Mouse (Mus musculus): ENCODE data around the gene Kcne1l.

Kcne1l gene

GRCm38 (mm10) chrX:142305869-142306581, at the start of gene Kcne1l:
Kcne1l (minus strand) TSS chrX:142306294.
- DNase-seq (ENCODE audit: low spot score): no peak

DNA sequence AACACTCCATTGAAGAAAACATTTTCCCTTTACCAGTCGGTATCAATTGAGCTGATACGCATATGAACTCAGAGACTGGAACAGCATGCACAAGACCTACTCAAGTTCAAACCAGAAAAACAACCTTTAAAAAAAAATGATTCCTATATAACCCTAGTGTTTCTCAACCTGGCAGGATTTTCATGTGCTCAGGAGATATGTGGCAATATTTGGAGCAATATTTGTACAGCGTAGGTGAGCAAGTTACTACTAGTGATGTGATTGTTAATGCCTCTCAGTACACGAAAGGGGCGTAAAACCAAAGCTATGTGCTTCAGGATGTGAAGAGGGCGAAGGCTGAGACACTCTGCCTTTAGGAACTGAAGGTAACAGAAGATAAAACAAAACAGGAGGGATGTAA, 30.1 kb upstream of the Kcne1l start:
- no peak for DNase-seq (ENCODE audit: low spot score)

DNA sequence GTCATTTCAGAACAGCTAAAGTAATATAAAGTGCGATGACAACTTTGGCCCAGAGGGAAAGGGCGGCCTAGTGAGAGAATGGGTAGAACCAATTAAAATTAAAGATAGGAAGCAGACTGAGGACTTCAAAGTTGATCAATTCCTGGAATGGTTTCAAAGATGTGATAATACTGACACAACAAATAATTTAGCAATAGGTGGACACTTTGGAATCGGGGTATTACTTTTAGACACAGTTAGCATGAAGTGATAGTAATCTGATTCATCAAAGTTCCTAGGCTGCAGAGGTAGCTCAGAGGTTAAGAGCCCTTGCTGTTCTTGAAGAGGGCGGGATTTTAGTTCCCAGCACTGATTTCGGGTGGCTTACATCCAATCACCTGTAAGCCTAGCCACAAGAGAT, 29.4 kb upstream of the Kcne1l start:
- DNase-seq (ENCODE audit: low spot score): no peak

- no peak for DNase-seq (ENCODE audit: low spot score)
These were observed 19.7 kb upstream of the Kcne1l start for GRCm38 (mm10) chrX:142325760-142326159.

GRCm38 (mm10) chrX:142316106-142316505, 10.0 kb upstream of the Kcne1l start:
- no peak for DNase-seq (ENCODE audit: low spot score)

GRCm38 (mm10) chrX:142315270-142315669, 9.2 kb upstream of the Kcne1l start:
- DNase-seq (ENCODE audit: low spot score): no peak

DNA sequence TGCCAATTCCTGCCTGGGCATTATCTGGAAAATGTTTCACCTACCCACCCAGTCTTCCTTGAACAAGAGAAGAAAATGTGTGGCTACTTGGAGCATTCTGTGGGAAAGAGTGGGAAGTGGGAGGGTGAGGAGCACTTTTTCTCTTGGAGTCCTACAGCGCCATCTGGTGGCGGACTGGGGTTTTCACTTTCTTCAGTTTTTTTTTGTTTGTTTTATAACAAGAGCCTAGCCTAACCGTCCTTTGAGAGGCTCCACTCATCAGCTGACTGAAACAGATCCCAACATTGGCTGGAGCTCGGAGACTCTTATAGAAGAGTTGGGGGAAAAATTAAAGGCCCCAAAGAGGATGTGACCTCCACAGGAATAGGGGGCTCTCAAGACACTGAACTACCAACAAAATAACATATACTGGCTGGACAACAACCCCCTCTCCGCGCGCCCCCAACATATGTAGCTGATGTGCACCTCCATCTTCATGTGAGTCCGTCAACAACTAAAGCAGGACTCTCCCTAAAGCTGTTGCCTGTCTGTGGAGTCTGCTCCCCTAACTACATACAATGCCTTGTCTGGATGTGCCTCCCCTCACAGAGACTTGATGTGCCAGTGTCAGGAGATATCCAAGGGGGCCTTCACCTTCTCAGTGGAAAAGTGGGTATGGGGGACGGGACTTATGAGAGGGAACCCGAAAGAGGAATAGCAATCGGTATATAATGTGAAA, 8.4 kb upstream of the Kcne1l start:
- peak; percentile 83 for DNase-seq (ENCODE audit: low spot score)

DNA sequence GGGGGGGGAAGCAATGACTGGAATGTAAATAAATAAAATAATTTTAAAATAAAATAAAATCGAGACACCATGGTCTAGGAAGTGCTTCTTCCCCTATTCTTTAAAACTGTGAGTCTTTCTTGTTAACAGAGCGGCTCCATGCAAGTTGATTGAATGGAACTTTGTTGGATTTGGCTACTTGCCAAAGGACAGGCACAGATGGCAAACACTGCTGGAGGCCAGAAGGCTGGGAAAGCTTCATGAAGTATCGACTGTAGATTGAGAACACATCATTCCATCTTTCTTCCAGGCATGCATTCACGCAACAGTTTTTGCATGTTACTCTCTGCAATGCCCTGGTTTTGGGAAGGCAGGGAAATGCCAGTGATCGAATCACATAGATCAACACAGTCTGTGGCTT, 4.3 kb upstream of the Kcne1l start:
- DNase-seq (ENCODE audit: low spot score): no peak

- DNase-seq (ENCODE audit: low spot score): no peak
These were observed 855 bp downstream of the Kcne1l start for GRCm38 (mm10) chrX:142305010-142305868.

GRCm38 (mm10) chrX:142304592-142304991, 1.5 kb downstream of the Kcne1l start:
- DNase-seq (ENCODE audit: low spot score): no peak

DNA sequence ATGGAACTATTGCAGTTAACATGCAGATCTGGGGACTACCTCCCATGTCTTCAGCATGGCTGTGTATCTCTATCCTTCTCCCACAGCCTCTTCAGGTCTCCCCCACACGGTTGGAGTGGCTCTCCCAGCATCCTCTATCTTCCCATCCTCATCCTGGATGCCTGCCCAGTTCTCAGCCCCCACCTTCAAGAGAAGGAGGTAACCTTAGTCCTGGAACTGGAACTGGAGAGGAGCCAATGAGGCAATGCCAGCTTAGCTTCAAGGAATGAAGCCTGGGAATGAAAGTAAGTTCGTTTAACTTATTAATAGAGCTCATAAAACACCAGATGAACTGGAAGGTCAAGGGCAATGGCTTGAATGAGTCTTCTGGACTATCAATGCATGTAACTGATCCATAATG, 2.6 kb downstream of the Kcne1l start:
- DNase-seq (ENCODE audit: low spot score): no peak

GRCm38 (mm10) chrX:142285905-142286304, 20.2 kb downstream of the Kcne1l start:
- DNase-seq (ENCODE audit: low spot score): no peak

- DNase-seq (ENCODE audit: low spot score): no peak
These were observed 29.5 kb downstream of the Kcne1l start for GRCm38 (mm10) chrX:142276573-142276972.

GRCm38 (mm10) chrX:142276031-142276430, 30.1 kb downstream of the Kcne1l start:
- DNase-seq (ENCODE audit: low spot score): no peak
